Mouse (Mus musculus) heart, embryonic 13.5 days (tissue): ENCODE results near the gene Pogz. TPM values are rescaled to one million over a fixed set of nuclear protein-coding genes. Genes with fewer than 3 reads are reported as not detected.

Experiments used
- ATAC-seq: fragments of 200-750 bp; cut with Nextera tagmentation; 2 replicates; pipeline ENCODE4 v1.8.0; 2017; ENCODE audit warnings: moderate TSS enrichment; ENCODE audit not compliant: insufficient number of reproducible peaks, low FRiP score, low TSS enrichment; ENCODE audit errors: extremely low read depth
- H3K27ac ChIP-seq: fragments of 300-500 bp; sonication (generic); replicated peaks from 2 replicates; pipeline ENCODE4 v1.5.1; 2015; ENCODE audit warnings: moderate library complexity, mild to moderate bottlenecking, inconsistent platforms
- H3K27me3 ChIP-seq: fragments of 300-500 bp; sonication (generic); replicated peaks from 2 replicates; pipeline ENCODE4 v1.6.1; 2015; ENCODE audit warnings: mild to moderate bottlenecking, inconsistent platforms
- H3K36me3 ChIP-seq: fragments of 300-500 bp; sonication (generic); 2 replicates; pipeline ENCODE4 v1.6.1; 2015; ENCODE audit warnings: mild to moderate bottlenecking, inconsistent platforms
- H3K4me1 ChIP-seq: fragments of 300-500 bp; sonication (generic); 2 replicates; pipeline ENCODE4 v1.6.1; 2015; ENCODE audit warnings: inconsistent platforms
- H3K4me2 ChIP-seq: fragments of 300-500 bp; sonication (generic); 2 replicates; pipeline ENCODE4 v1.6.1; 2015; ENCODE audit warnings: inconsistent platforms, mild to moderate bottlenecking, moderate library complexity
- H3K4me3 ChIP-seq: fragments of 300-500 bp; sonication (generic); 2 replicates; pipeline ENCODE4 v1.5.1; 2015; ENCODE audit warnings: moderate library complexity, mild to moderate bottlenecking, inconsistent platforms
- H3K9ac ChIP-seq: fragments of 300-500 bp; sonication (generic); 2 replicates; pipeline ENCODE4 v1.6.1; 2015; ENCODE audit warnings: inconsistent platforms, mild to moderate bottlenecking, moderate library complexity
- H3K9me3 ChIP-seq: fragments of 300-500 bp; sonication (generic); 2 replicates; pipeline ENCODE4 v1.6.1; 2016; ENCODE audit warnings: inconsistent platforms
- WGBS: fragments of 180-500 bp; shearing (Covaris S2); methylation state at CpG from one replicate; pipeline ENCODE4 v1.1.7; 2015; ENCODE audit warnings: mixed read lengths; 5-methylcytosine and 5-hydroxymethylcytosine counted together
- polyA plus RNA-seq: library from polyadenylated mRNA; unstranded; fragments of >200 nt; fragmentation: Nextera tagmentation; extraction: Ambion mirVana; gene quantifications from 2 replicates; pipeline ENCODE4 v1.2.1, GENCODE M21; 2015

The Pogz gene
- polyA plus RNA-seq, 1 experiment from 2014 or later: 9.3 TPM

DNA sequence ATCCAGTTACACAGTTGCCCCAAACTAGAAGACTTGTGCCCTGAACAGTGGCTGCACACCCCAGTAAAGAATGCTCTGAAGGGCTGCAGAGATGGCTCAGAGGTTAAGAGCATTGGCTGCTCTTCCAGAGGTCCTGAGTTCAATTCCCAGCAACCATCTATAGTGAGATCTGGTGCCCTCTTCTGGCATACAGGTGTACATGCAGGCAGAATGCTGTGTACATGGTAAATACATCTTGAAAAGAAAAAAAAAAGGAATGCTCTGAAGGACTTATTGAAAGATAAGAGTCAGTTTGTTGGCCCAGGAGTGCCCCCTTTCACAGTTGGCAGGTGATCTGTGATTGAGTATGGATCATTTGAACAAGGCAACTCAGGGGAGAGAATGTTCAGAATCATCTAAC is 4.0 kb upstream of the Pogz start:
- Histone ChIP-seq H3K9ac (no peak overlapping the region), H3K9me3 (no peaks in the 10 kb centered on the region)
- ATAC-seq: no peak

DNA sequence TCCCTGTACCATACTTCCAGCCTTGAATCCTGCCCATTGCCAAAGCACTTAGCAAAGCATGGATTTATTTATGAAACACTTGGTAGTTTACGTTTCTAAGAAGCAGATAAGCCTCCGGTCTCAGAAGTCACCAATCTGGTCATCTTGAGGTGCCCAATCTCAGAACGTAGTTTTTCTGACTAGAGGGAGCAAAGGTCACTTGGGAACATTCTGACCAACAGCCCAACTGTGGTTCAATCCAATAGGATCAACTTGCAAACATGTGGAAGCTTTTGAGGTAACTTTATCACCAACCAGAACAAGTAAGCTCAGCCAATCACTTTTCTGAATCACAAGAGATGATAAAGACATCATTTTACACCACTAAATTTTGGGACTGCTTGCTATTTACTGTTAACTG is 2.0 kb upstream of the Pogz start:
- no peaks in the 10 kb centered on the region for H3K27me3 ChIP-seq
- H3K4me3 ChIP-seq: no peak overlapping the region
- WGBS: 60% methylated on average over 3 of the region's 3 CpGs
- H3K9ac ChIP-seq: no peak overlapping the region
- no peak overlapping the region for H3K4me2 ChIP-seq
- no peak overlapping the region for H3K27ac ChIP-seq
- peaks cover 25% of the 10 kb centered on the region for H3K4me1 ChIP-seq
- H3K9me3 ChIP-seq: no peaks in the 10 kb centered on the region
- no peaks in the 10 kb centered on the region for H3K36me3 ChIP-seq
- ATAC-seq: no peak

More for the DNA sequence above, 4.0 kb upstream of the Pogz start:
- H3K4me3 ChIP-seq: no peak overlapping the region
- no peak overlapping the region for H3K27ac ChIP-seq
- peaks cover 9% of the 10 kb centered on the region for H3K4me1 ChIP-seq
- no peak overlapping the region for H3K4me2 ChIP-seq
- no peaks in the 10 kb centered on the region for H3K27me3 ChIP-seq
- no peaks in the 10 kb centered on the region for H3K36me3 ChIP-seq

DNA sequence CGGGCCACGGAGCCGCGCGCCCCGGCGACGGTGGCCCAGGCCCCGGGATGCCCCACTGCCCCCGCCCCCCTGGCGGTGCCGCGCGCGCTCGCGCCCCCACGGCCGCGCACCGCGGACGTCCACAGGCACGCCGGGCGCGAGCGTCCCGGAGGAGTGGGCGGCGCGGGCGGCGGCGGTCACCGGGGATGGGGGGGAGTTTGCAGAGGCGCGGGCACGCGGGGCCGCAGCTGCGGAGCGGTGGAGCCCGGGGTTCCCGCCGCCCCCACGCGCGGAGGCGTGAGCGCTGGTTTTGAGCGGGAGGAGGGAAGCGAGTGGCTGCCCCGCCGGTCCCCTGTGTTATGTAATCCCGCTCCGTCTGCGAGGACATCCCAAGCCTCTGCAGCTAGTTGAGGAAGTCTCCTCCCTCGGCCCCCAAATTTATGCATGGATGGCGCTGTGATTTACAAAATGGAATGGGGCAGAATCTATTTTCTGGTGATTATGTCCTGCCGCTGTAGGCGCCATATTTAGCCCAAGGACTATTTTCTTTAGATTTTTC is 661 bp downstream of the Pogz start:
- Histone ChIP-seq H3K4me1 (peaks cover 28% of the 10 kb centered on the region), H3K9ac (peak overlapping the region; percentile 93), H3K4me2 (peak overlapping the region; percentile 77), H3K27ac (peak overlapping the region; percentile 98), H3K27me3 (no peaks in the 10 kb centered on the region), H3K9me3 (no peaks in the 10 kb centered on the region), H3K36me3 (no peaks in the 10 kb centered on the region), H3K4me3 (peak overlapping the region; percentile 81)
- WGBS: under 1% methylated on average over 19 of the region's 62 CpGs
- peak; percentile 71 for ATAC-seq

DNA sequence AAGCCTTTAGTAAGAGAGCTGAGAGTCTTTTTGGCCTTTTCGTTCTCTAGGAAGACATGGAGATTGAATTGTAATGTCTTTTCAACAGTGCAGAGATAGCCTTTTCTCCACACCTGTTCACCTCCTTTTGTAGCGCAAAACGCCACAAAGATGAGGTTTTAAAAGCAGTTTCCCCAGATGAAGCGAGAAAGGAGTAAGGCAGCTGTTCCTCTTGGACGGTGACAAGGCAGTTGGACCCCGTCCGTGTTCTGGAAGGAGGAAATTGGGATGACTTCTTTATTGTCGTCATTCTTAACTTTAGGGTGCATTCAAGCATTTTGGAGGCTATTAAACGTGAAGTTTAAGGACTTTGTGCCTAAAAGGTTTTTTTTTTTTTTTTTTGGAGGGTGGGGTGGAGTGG is 1.3 kb downstream of the Pogz start:
- Histone ChIP-seq H3K36me3 (no peaks in the 10 kb centered on the region), H3K4me1 (peaks cover 28% of the 10 kb centered on the region), H3K27ac (peak overlapping the region; percentile 98), H3K9ac (peak overlapping the region; percentile 93), H3K4me3 (peak overlapping the region; percentile 81), H3K27me3 (no peaks in the 10 kb centered on the region), H3K9me3 (no peaks in the 10 kb centered on the region), H3K4me2 (peak overlapping the region; percentile 77)
- WGBS: 20% methylated on average over 9 of the region's 9 CpGs
- no peak for ATAC-seq

DNA sequence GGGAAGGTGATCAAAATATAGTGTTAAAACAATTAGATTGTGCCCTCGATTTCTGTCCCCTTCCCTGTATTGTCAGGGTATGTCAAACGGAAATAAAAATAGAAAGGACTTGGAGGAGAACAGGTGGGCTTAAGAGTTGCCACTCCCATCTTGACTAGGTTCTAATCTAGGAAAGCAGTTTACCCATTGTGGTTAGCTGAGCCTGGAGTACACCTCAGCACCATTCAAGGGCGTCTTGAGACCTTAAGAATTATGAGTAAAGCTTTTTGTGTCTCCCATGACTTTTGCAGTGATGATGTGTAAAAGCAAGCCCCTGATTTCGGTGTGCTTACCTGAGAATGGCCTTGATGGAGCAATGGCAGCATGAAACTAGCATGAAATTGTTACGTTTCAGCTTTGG is 1.7 kb downstream of the Pogz start:
- Histone ChIP-seq H3K4me2 (peak overlapping the region; percentile 77), H3K4me3 (peak overlapping the region; percentile 81), H3K36me3 (no peaks in the 10 kb centered on the region), H3K4me1 (peaks cover 28% of the 10 kb centered on the region), H3K27ac (peak overlapping the region; percentile 98), H3K27me3 (no peaks in the 10 kb centered on the region), H3K9me3 (no peaks in the 10 kb centered on the region), H3K9ac (peak overlapping the region; percentile 93)
- 66% methylated on average over 5 of the region's 5 CpGs for WGBS
- no peak for ATAC-seq

DNA sequence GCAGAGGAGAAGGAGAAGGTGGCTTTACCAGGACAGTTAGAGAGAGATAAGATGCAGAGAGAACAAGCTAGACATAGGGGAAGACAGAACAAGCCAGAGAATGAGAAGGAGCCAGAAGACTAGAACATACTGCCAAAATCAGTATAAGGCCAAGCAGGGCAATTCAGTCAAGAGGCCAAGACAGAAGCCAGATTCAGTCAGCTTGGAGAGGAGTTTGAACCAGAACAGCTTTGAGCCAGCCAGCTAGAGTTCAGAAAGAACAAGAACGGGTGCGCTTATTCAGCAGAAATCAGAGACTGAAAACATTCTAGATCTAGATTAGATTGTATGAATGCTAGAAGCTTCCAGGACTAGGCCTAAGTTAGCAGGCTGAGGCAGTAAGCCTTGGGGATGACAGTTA is 10.0 kb downstream of the Pogz start:
- no peak for ATAC-seq
- H3K36me3 ChIP-seq: no peaks in the 10 kb centered on the region; the same call in 1 of the 2 replicates
- no peak overlapping the region for H3K4me3 ChIP-seq
- H3K27me3 ChIP-seq: no peaks in the 10 kb centered on the region
- no peak overlapping the region for H3K27ac ChIP-seq
- no peak overlapping the region for H3K4me2 ChIP-seq
- no peak overlapping the region for H3K9ac ChIP-seq
- 79% methylated on average over 2 of the region's 2 CpGs for WGBS
- no peaks in the 10 kb centered on the region for H3K9me3 ChIP-seq
- peaks cover 37% of the 10 kb centered on the region for H3K4me1 ChIP-seq

DNA sequence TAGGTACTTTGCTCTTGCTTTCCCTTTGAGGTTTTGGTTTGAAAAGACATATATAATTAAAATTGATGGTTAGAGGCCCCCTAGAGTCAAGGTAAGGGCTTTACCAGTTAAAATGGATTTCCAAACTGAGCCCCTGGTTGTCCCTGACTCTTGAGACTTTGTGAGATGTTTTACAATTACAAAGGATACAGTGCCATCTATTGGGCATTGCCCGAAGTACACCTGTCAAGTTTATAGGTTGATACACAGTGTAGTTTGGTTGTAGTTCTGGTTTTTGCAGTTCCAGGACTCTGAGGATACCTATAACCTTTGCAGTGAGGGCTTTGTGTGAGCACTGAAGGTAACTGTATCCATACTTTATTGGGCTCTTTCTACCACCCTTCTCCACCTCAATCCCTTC is 12.0 kb downstream of the Pogz start:
- ATAC-seq: no peak
- Histone ChIP-seq H3K27ac (no peak overlapping the region), H3K9me3 (no peaks in the 10 kb centered on the region), H3K9ac (no peak overlapping the region), H3K4me2 (no peak overlapping the region), H3K4me1 (peaks cover 35% of the 10 kb centered on the region), H3K36me3 (peaks cover 7% of the 10 kb centered on the region), H3K4me3 (no peak overlapping the region), H3K27me3 (no peaks in the 10 kb centered on the region)
- WGBS: 18% methylated on average over 1 of the region's 1 CpGs

DNA sequence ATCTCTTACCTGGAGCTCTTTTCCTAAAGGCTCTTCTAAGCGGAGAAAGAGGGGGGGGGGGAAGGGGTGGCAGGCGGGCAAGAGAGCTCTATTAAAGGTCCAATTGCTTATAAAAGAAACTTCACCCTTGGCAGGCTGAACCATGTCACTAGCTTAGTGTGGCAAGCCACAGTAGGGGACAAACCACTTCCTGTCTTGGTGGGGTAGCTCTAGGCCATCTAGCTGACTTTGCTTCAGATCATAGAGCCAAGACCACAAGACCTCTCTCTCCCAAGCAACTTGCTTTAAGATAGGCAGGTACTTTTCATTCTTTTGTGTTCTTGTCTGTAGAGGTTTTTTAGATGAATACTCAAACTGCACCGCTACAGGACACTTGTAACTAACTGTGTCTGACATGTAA is 14.4 kb downstream of the Pogz start:
- ATAC-seq: no peak
- Histone ChIP-seq H3K27me3 (no peaks in the 10 kb centered on the region), H3K4me2 (no peak overlapping the region), H3K9ac (no peak overlapping the region), H3K36me3 (peaks cover 30% of the 10 kb centered on the region), H3K4me3 (no peak overlapping the region), H3K9me3 (no peaks in the 10 kb centered on the region), H3K27ac (0 out of 2 replicates have a peak overlapping the region, but pooled peaks have one; percentile 3), H3K4me1 (peaks cover 28% of the 10 kb centered on the region)
- WGBS: 58% methylated on average over 3 of the region's 3 CpGs

DNA sequence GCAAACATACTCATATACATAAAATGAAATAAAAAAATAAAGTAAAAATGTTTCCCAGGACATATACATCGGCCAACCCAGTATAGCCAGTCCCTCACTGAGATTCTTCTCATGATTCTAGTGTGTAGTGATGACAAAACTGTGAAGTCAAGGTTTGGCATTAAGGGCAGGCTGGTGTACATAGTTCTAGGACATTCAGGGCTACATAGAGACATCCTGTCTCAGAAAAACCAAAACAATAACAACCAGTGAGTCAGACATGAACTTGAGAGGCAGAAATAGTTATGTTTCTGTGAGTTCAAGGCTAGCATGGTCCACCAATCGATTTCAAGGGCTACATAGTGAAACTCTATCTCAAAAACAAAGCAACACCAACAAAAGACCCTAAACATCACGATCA is 14.8 kb downstream of the Pogz start:
- peaks cover 28% of the 10 kb centered on the region for H3K4me1 ChIP-seq
- H3K4me3 ChIP-seq: no peak overlapping the region
- no peak overlapping the region for H3K9ac ChIP-seq
- H3K9me3 ChIP-seq: no peaks in the 10 kb centered on the region
- no peaks in the 10 kb centered on the region for H3K27me3 ChIP-seq
- ATAC-seq: no peak
- H3K27ac ChIP-seq: no peak overlapping the region
- H3K4me2 ChIP-seq: no peak overlapping the region
- H3K36me3 ChIP-seq: peaks cover 34% of the 10 kb centered on the region
- 78% methylated on average over 3 of the region's 3 CpGs for WGBS

DNA sequence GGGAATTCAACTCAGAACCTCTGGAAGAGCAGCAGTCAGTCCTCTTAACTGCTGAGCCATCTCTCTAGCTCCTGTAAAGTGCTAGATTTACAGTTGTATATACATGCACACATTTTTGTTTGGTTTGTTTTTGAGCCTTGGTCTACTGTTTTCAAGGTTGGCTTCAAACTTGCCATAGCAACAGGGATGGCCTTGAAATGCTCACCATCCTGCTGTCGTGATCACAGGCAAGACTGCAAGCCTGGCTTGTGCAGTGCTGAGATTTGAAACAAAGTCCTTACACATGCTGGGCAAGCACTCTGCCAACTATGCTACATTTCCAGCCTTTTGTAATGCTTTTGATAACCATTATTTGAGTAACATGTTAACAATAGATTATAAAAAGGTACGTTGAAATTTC is 22.1 kb downstream of the Pogz start:
- Histone ChIP-seq H3K27ac (no peak overlapping the region), H3K4me2 (no peak overlapping the region), H3K36me3 (peaks cover 90% of the 10 kb centered on the region), H3K4me1 (no peaks in the 10 kb centered on the region), H3K9me3 (no peaks in the 10 kb centered on the region), H3K9ac (no peak overlapping the region), H3K27me3 (no peaks in the 10 kb centered on the region), H3K4me3 (no peak overlapping the region)
- 84% methylated on average over 2 of the region's 2 CpGs for WGBS
- no peak for ATAC-seq

DNA sequence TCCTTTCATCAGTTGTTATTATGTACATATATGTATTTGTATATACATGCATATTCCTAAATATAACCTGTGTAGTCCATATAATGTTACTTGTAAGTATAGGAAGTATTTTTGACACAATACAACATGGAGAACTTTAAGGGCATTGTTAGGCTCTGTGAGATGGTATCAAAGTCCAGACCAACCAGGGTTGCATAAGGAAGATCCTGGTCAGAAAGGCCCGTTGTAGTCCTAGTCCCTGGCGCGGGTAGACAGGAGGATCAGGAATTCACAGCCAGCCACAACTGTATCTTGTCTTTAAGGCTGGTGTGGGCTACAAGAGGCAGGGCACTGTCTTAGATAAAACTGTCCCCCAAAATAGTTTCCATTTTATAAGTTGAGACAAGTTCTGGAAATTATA is 31.6 kb downstream of the Pogz start:
- no peak overlapping the region for H3K9ac ChIP-seq
- H3K27ac ChIP-seq: no peak overlapping the region
- no peaks in the 10 kb centered on the region for H3K9me3 ChIP-seq
- no peaks in the 10 kb centered on the region for H3K4me1 ChIP-seq
- H3K27me3 ChIP-seq: no peaks in the 10 kb centered on the region
- ATAC-seq: no peak
- H3K4me3 ChIP-seq: no peak overlapping the region
- H3K4me2 ChIP-seq: no peak overlapping the region
- peaks cover 87% of the 10 kb centered on the region for H3K36me3 ChIP-seq
- WGBS: 86% methylated on average over 3 of the region's 3 CpGs

DNA sequence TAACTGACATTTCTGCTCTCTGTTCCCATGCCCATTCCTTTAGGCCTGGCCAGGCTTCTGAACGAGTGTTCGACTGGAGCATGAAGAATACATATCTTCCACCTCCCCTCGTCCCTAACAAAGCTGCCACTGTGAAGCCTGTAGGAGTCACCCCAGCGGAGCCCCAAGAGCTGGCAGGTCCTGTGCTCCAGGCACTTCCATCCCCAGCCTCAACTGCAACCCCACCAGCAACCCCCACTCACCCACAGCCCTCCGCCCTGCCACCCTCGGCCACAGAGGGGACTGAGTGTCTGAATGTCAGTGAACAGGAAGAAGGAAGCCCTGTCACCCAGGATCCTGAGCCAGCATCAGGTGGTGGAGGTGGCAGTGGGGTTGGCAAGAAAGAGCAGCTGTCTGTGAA is 41.3 kb downstream of the Pogz start:
- no peak overlapping the region for H3K4me3 ChIP-seq
- H3K27ac ChIP-seq: no peak overlapping the region
- H3K27me3 ChIP-seq: no peaks in the 10 kb centered on the region
- H3K36me3 ChIP-seq: peaks cover 100% of the 10 kb centered on the region
- 82% methylated on average over 6 of the region's 6 CpGs for WGBS
- H3K4me1 ChIP-seq: no peaks in the 10 kb centered on the region
- H3K9me3 ChIP-seq: no peaks in the 10 kb centered on the region
- no peak overlapping the region for H3K9ac ChIP-seq
- H3K4me2 ChIP-seq: no peak overlapping the region
- ATAC-seq: no peak
